Mouse (Mus musculus) lung, postnatal 36 days (tissue): Measurements from ENCODE around the gene Nfkbiz.
"Not testable (repeated sequence)": the region's sequence is repeated elsewhere in the genome, so short reads cannot be mapped to it uniquely, and the experiment has no call there.

Experiments used
- DNase-seq: peaks from one replicate; pipeline ENCODE4 v3.0.0; 2022; ENCODE audit warnings: mixed read lengths

The Nfkbiz gene

DNA sequence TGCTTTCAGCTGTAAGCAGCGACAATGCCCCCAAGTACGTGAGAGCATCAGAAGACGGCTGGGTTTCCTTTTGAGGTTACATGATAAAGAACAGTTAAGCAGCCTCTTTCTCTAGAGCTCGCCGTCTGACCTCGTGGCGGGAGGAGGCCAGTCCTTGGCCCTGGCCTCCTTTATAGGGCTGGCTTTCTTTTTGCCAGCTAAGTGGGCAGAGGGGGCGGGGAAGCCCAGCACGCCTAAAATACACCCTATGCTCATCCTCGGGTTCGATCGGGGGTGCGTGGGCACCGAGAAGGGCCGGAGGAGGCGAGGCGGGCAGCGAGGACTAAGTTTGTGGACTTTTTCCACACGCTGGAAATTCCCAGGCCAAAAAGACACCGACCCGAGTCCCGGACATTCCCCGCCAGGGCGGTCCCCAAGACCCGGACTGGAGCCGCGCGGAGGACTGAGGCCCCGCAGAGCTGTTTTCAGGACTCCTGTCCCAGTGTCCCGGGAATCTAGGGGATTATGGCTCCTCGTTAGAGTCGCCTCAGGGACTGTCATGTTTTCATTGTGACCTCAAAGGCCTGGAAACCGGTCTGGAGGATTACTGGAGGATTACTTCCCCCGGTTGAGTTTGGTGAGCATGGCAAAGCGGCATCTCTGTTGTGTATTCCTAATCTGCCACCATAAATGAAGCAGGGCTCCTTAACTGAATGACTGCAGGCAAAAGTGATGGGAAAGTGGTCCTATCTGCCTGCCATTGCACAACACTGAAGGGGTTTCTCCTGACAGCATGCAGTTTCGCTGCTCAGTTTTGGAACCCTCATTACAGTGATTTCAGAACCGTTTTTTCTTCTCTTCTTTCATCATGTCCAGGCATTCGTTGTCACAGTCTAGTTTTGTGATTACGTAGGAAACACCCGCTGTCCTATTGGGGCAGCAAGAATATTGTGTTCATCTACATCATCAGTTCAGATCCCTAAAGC lies at the start of gene Nfkbiz:
TSS of gene Nfkbiz (minus strand) at position 390 of the 965 bp plus-strand sequence.
- DNase-seq: peak; percentile 91

DNA sequence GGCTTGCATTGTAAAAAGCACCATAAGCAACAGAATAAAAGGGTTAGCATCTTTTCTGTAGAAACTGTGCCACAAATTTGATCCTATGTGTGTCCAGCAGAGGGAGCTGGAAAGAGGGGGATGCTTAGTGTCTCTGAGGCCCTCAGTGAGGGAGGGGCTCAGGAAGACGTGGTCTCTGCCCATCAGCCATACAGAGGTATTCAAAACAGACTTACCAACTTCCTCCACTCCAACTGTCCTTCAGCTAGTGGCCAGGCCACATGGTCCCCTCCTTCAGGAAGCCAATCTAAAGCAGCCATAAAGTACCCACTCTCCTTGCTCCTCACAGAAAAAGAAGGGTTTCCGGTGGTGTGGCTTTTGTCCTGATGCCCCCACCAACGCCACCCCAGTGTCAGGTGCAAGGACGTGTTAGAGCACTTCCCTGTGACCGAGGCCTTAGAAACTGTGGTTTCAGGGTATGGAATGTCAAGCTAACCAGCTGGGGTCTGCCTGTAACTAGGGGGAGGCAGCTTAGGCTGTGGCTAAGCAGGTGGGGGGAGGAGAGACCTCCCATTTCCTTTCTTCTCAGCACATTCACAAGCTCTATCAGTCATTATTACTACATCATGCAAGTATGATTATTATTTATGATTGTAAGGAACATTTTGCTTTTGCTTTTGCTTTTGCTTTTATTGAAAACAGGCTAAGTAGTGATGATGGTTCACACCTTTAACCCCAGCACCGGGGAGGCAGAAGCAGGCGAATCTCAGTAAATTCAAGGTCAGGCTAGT lies 49.3 kb upstream of the Nfkbiz start:
- DNase-seq: no peak

DNA sequence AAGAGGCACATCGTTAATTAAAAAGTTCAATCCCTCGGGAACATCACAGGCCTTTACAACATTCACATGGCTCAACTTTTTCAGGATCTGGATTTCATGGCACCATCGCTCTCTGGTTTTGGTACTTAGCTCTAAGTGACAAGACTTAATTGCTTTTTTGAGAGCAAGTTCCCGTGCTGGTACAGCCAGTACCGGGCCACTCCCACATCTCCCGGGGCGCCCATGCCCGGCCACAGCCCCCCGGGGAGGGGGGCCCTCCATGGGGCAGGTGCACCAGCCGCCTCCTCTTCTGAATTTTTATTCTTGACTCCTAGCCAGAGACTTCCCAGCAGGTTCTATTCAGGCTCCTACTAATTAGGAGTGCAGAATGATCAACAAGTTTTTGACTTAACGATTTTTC lies 45.5 kb upstream of the Nfkbiz start:
- no peak for DNase-seq

DNA sequence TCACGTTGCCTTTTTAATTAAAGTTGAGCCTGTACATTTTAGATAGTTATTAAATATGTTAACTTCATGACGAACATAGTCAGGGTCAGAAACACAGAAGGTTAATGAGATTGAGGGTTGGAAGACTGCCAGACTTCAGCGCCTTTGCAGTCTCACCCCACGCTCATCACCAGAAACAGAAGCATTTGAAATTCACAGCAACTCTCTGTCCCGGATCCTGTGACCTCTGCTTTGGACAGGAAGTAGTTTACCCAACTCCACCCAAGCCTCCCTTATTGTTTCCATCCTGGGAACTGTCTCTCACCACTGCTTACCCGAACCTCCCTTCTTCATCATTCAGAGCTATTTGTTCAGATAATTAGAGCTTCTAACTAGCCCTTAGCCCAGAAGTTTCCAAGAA lies 37.3 kb upstream of the Nfkbiz start:
- DNase-seq: peak; percentile 18

DNA sequence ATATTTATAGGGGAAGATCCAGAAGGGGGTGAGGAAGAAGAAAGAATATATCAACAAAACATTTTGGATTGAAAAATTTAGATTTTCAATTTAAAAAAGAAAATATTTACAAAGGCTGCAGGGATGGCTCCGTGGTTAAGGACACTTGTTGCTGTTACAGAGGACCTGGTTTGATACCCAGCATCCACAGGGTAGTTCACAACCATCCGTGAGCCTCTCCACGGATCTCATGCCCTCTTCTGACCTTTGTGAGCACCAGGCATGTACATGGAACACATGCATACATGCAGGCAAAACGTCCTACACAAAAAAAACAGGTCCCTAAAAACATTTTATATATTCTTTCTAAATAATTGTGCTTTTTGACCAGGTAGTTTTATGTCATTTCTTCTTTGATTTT lies 25.1 kb upstream of the Nfkbiz start:
- DNase-seq: no peak

DNA sequence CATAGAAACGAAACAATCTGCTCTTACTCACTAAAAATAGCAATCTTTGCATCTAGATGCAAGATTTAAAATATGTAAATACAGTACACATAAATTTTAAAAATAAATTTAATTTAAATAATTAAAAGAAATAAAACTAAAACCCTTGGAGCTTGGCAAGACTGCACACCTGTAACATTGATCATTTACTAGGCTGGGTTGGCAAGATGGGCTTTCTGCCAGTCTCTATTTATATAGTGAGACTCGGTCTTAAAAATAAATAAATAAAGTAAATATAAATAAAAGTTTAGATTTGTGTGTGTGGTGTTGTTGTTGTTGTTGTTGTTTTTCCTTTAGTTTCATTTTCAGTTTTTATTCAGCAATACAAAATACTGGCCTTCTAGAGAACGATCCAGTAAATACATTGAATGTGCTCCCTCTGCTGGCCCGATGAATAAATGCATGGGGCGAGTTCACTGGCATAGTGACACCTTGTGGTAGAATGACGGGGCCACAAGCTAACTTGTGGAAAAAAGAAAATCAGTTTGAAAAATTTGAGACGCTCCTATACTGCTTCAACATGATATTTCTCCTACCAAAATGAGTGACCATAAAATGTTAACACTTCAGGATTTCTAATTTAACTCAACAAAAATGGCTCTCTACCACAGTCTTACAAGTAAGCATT lies 24.6 kb upstream of the Nfkbiz start:
- DNase-seq: peak; percentile 86

DNA sequence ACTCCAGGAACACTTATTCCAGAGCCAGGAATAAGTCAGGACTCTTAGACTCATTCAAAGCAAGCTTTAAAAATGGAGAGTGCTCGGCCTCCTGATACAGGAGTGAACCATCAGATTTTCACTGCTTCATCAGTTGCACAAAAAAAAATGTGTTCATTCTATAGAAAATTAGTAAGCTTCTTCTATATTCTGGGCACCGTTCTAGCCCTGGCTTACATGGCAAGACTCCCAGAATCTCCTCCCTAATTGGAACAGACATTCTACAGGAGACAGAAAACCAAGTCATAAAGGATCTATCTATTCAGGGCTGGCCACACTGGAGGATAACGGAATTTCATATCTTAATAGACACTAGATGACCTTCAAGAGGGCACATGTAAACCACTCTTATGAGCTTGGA lies 22.4 kb upstream of the Nfkbiz start:
- DNase-seq: no peak

DNA sequence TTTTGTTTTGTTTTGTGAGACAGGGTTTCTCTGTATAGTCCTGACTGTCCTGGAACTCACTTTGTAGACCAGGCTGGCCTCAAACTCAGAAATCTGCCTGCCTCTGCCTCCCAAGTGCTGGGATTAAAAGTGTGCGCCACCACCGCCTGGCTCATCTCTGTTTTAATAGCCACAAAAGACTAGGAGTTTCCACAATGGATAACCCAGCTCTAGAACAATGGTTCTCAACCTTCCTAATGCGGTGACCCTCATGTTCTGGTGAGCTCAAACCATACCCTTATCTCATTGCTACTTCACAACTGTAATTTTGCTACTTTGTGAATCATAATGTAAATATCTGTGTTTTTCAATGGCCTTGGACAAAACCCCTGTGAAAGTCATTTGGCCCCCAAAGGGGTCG lies 20.7 kb upstream of the Nfkbiz start:
- DNase-seq: not testable (repeated sequence)

DNA sequence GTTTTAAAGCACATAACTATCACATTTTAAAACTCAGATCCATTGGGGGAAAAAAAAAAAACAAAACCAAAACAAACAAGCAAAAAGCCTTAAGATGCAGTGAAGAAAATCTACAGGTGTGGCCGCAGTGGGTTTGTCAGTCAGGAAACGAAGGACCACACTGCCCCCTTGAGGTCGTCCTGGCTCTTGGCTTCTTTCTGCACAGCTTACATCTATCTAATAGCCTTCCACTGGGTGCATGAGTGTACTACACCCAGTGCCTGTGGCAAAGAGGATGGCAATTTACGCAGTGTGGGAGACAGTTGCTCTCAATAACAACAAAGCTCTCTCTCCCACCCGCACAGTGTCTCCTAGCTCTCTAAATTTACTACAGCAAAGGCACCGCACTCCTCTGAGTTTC lies 19.8 kb upstream of the Nfkbiz start:
- DNase-seq: peak; percentile 84

DNA sequence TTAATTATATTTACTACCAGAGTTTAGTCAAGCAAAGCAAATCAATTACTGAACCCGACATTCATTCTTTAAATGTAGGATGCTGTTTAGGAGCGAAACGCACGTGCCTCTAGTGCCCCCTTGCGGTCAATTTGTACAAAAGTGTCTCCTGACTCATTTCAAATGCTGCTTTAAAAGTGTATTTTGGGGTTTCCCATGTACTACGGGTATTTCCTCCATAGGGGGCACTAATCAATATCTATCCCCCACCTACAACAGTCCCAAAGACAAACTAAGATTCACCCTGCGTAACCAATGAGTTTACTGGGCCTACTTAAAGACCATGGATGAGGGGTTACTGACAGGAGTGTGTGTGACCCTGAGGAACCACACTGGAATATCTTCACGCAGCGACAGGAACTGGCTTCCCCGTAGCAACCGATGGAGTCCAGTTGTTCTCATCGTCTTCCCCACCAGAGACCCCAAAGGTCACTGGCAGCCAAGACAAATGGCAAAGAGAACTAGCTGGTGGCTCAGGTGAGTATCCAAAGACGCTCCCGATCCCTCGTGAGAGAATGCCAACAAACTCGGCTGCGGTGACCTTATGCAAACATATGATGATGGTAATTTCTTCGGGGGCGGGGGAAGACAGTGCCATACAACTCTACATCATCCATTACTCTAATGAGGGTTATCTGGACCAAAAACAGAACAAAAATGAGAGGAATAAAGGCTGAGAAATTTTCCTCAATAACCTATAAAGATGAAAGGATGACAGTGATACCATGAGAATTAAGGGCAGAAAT lies 14.4 kb upstream of the Nfkbiz start:
- peak; percentile 86 for DNase-seq

DNA sequence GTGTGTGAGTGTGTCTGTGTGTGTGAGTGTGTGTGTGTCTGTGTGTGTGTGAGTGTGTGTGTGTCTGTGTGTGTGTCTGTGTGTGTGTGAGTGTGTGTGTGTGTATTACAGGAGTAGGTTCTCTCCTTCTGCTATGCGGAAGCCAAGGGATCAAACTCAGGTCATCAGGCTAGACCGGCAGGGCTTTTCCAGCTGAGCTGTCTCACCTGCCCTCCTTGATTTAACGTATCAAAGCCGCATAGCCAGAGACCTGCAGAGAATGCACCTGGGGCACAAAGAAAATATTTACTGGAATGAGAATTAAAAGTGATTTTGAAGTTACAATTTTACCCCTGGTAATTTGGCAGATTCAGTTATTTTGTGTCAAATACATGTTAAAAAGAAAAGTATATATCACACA lies 13.8 kb upstream of the Nfkbiz start:
- no peak for DNase-seq

DNA sequence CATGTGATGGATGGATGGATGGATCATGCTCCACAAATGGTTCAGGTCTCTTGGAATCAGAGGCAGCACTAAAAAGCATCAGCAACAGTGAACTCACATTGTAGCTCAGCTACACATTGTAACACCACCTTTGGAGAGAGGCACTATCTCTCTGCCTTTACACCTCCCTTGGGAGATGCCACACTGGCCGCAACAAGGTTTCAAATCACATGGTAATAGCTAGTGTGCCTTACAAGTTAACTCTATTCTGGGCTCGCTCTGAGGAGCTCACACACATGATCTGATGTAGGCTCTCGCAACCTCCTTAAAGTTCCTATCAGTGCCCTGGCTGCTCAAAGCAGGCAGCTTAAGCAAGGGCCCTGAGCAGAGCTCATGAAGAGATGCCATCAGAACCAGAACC lies 11.8 kb upstream of the Nfkbiz start:
- DNase-seq: no peak

DNA sequence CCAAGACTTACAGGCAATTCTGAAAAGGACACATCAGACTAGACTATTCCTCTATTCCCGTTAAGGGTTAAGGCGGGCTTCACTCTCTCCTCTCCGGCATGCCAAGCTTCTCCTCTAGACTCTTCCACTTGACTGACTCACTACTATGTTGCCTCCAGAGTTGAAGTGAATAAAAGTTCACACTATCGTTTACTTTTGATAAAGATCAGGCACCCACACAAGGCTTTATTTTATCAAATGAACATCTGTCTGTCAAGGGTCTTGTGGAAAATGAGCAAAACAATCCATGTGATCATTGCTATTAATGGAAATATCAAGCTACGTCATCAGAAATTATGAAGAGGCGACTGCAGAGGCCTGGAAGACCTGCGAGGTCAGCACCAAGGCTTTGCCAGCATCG lies 9.0 kb upstream of the Nfkbiz start:
- DNase-seq: no peak

DNA sequence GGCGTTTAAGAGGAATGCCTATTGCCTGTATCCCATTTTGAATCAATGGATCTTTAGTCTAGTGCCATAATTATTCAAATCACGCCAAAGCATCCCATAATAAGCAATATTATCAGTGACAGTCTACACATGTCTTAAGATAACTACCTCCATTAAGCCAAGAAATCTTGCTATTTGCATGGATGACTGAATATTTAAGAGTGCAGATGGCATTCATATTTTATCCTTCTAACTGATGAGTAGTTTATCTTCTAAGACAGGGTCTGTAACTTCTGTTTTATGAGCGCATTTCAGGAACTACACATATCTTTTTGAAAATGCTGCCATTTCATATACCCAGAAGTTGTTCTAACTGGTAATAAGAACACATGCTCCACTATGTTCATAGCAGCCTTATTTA lies 6.1 kb upstream of the Nfkbiz start:
- no peak for DNase-seq

DNA sequence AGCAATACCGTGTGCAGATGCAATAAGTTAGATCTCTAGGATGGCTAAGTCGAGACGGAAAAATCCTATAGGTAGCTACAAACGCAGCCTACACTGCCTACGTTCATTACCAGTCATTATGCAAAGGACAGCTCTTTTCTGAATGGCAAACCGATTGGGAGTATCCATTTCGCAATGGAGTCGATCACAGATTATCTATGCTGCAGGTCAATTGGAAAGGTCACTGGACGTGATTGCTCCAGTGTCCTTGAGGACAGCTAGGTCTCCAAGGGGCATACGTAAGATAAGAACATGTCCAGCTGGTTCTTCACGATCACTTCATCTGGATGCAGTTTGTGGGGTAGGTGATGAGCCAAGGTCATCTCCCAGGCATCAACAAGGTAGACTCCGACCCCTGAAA lies 5.2 kb upstream of the Nfkbiz start:
- no peak for DNase-seq

DNA sequence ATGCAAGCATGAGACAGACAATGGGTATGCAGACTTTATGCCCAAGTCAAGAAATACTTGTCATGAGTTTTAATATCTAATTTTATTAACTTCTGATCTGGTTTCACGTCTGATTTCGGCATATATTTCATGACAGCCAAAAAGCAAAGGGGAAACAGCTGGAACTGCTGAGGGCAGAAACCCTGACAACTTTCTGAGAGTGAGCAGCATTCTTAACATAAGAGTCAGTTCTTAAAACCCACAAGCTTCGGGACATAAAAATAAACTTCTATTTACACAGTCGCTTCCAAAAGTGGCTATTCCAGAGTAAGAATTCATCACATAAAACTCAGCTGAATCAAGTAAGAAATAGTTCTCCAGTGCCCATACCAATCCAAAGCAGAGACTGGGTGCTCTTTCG lies 4.4 kb upstream of the Nfkbiz start:
- no peak for DNase-seq

DNA sequence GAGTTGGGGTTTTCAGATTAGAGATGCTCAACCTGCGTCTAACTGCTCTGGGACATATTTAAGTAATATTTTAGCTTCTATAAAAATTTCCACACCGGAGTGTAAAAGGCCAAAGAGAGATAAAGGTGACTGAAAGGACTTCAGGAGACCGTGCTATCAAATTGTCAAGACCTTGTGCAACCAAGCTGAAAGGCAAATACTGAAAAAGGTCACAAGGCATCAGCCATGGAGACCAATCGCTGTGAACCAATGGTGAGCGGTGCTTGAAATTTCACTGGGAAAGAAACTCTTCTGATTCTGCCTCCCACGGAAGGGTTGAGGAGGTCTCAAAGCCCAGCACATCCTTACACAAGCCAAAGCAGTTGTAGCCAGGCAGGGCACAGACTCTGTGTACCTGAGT lies 2.8 kb upstream of the Nfkbiz start:
- DNase-seq: no peak

DNA sequence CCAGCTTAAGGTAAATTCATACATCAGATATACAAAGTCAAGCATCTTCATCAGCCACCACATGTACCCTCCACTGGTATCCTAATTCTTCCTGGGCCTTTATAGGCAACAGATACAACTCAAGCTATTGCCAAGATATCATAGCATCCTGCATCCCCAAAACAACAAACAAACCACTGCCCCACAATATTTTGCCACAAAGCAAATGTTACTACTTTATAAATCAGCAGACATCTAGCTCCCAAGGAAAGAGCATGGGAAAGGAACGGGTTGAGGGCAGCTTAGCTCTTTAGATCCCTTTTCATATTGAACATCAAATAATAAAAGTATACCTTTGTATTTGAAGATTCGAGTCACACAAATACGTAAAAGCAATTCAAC lies 580 bp downstream of the Nfkbiz start:
- DNase-seq: no peak

DNA sequence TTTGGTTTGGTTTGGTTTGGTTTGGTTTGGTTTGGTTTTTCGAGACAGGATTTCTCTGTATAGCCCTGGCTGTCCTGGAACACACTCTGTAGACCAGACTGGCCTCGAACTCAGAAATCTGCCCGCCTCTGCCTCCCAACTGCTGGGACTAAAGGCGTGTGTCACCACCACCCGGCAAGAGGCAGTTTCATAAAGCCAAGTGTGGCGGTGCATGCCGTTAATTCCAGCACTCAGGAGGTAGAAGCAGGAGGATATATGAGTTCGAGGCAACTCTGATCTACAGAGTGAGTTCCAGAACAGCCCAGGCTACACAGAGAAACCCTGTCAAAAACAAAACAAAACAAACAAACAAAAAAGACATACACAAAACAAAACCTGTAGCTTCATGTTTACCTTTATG lies 1.0 kb downstream of the Nfkbiz start:
- DNase-seq: not testable (repeated sequence)

DNA sequence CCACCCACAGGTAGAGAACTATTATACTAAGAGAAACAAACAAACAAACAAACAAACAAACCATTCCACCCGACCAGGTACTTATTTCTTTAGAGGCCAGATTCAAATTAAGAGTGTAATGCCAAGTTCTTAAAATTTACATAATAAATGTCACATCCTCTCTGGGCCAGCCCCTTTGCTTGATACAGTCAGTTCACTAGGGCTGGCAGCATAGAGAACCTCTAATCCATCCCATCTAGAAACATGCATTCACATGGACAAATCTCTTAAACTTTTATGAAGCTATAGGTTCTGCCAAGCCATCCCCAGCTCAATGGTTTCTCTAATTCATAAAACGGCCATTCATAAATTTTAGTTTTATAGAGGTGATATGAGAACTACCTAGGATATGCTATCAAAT lies 1.5 kb downstream of the Nfkbiz start:
- DNase-seq: no peak

DNA sequence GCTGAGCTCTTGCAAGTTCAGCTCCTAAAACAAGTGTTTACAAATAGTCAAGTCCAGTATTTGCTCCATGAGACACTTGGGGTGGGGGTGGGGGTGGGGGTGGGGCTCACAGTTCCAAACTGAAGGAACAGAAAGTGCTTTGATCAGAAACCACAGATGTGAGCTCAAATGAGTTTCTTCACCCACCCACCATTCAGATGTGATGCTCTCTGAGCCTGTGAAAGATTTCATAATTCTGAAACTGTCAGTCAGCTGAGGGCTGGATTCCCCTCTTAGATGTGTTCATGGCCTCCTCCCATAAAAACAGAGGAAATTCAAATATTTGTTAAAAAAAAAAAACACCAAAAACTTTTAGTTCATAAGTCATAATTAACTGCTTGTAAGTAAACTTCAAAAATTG lies 2.9 kb downstream of the Nfkbiz start:
- DNase-seq: no peak

DNA sequence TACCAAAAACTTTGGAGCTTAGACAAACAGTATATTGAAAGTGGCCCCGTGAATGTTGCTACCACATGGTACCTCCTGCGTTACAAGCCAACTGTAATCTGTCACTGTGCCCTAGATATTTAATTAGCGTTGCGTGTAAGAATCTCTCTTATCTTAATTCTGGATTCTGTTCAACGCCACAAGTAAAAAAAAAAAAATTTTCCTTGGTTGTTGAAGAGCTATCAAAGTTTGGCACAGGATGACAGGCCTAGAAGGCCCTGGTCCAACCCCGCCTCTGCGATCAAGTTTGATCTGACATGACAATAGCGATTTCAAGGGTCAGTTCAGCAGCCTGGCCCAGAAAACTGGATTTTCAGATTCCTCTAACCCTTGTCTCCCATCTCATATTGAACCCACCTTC lies 6.1 kb downstream of the Nfkbiz start:
- DNase-seq: no peak

DNA sequence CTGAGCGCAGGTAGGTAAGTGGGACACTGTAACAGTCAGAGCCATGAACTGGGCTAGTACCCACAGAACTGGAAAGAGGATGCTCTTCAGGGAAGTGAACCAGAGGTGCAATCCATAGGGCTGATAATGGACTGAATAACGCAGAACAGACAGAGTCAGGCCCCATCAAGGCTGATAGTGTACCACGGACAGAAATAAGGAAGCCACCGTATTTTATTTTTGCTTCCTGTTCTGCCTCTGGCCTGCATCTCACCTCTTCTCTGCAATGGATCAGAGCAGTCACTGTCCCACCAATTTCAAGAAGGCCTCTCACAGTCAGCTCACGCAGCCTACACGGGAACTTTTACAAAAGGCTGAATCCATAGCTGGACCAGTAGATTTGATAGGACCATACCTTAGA lies 6.7 kb downstream of the Nfkbiz start:
- no peak for DNase-seq
